Mouse (Mus musculus): ENCODE measurements around the gene Ifna1. TPM values are rescaled to one million over a fixed set of nuclear protein-coding genes. Genes with fewer than 3 reads are reported as not detected.

The Ifna1 gene
- polyA plus RNA-seq, 1 experiment from 2014 or later, result not detected

GRCm38 (mm10) chr4:88880101-88880500 lies 30.2 kb downstream of the Ifna1 start, which contains the start of gene Ifne:
Gene Ifne, minus strand, starts transcription at chr4:88880201.
- DNase-seq (ENCODE audit: low spot score), result no peak
- WGBS, result 82% methylated on average over 8 of the region's 8 CpGs
- Histone ChIP-seq H3K36me3 (no peaks in the 10 kb centered on the region), H3K4me1 (no peaks in the 10 kb centered on the region), H3K27ac (no peak within 1 kb of the TSS), H3K4me3 (no peak within 1 kb of the TSS), H3K9me3 (no peaks in the 10 kb centered on the region), H3K27me3 (ENCODE audit: insufficient read depth, poor library complexity, severe bottlenecking) (no peaks in the 10 kb centered on the region)

- H3K27me3 ChIP-seq (ENCODE audit: insufficient read depth, poor library complexity, severe bottlenecking), result no peaks in the 10 kb centered on the region
- no peak for DNase-seq (ENCODE audit: low spot score)
- no peak overlapping the region for H3K4me3 ChIP-seq
Observed at GRCm38 (mm10) chr4:88888236-88888635, 38.3 kb downstream of the Ifna1 start.

GRCm38 (mm10) chr4:88893201-88893754 lies 43.4 kb downstream of the Ifna1 start:
- H3K36me3 ChIP-seq, result no peaks in the 10 kb centered on the region
- no peaks in the 10 kb centered on the region for H3K9me3 ChIP-seq
- DNase-seq (ENCODE audit: low spot score), result no peak
- no peaks in the 10 kb centered on the region for H3K4me1 ChIP-seq
- H3K27me3 ChIP-seq (ENCODE audit: insufficient read depth, poor library complexity, severe bottlenecking), result no peaks in the 10 kb centered on the region
- no peak overlapping the region for H3K27ac ChIP-seq
- H3K4me3 ChIP-seq, result no peak overlapping the region

More at GRCm38 (mm10) chr4:88888236-88888635, 38.3 kb downstream of the Ifna1 start:
- no peaks in the 10 kb centered on the region for H3K36me3 ChIP-seq
- H3K4me1 ChIP-seq, result no peaks in the 10 kb centered on the region
- H3K27ac ChIP-seq, result no peak overlapping the region
- H3K9me3 ChIP-seq, result no peaks in the 10 kb centered on the region

Other genes with a start within 250 kb of the Ifna1 start
- not detected in 2 replicates for gene Ifna12, start 246.7 kb upstream of the Ifna1 start, polyA plus RNA-seq (2016; fragmentation: Nextera tagmentation; extraction: Ambion mirVana)
- gene C87499, start 215.7 kb upstream of the Ifna1 start, polyA plus RNA-seq (2016; fragmentation: Nextera tagmentation; extraction: Ambion mirVana), result not detected in 2 replicates
- not detected in 2 replicates for gene Ifna13, start 205.6 kb upstream of the Ifna1 start, polyA plus RNA-seq (2016; fragmentation: Nextera tagmentation; extraction: Ambion mirVana)
- gene Ifna16, start 173.2 kb upstream of the Ifna1 start, polyA plus RNA-seq (2016; fragmentation: Nextera tagmentation; extraction: Ambion mirVana), result not detected in 2 replicates
- not detected in 2 replicates for gene Ifna2, start 166.2 kb upstream of the Ifna1 start, polyA plus RNA-seq (2016; fragmentation: Nextera tagmentation; extraction: Ambion mirVana)
- not detected in 2 replicates for gene Ifnab, start 158.7 kb upstream of the Ifna1 start, polyA plus RNA-seq (2016; fragmentation: Nextera tagmentation; extraction: Ambion mirVana)
- 1.1 and 1.2 TPM in 2 replicates for gene Gm26566, start 128.3 kb upstream of the Ifna1 start, polyA plus RNA-seq (2016; fragmentation: Nextera tagmentation; extraction: Ambion mirVana)
- 83.9 and 88.7 TPM in 2 replicates for gene Klhl9, start 127.6 kb upstream of the Ifna1 start, polyA plus RNA-seq (2016; fragmentation: Nextera tagmentation; extraction: Ambion mirVana)
- 0.30 TPM in 1 of 2 replicates, not detected in the other for gene Gm13271, start 95.2 kb upstream of the Ifna1 start, polyA plus RNA-seq (2016; fragmentation: Nextera tagmentation; extraction: Ambion mirVana)
- 0.28 and 0.36 TPM in 2 replicates for gene Gm13283, start 90.0 kb upstream of the Ifna1 start, polyA plus RNA-seq (2016; fragmentation: Nextera tagmentation; extraction: Ambion mirVana)
- gene Gm13290, start 76.3 kb upstream of the Ifna1 start, polyA plus RNA-seq (2016; fragmentation: Nextera tagmentation; extraction: Ambion mirVana), result not detected in 2 replicates
- not detected in 2 replicates for gene Gm13289, start 73.2 kb upstream of the Ifna1 start, polyA plus RNA-seq (2016; fragmentation: Nextera tagmentation; extraction: Ambion mirVana)
- gene Gm13272, start 70.2 kb upstream of the Ifna1 start, polyA plus RNA-seq (2016; fragmentation: Nextera tagmentation; extraction: Ambion mirVana), result not detected in 2 replicates
- gene Ifnz, start 68.0 kb upstream of the Ifna1 start, polyA plus RNA-seq (2016; fragmentation: Nextera tagmentation; extraction: Ambion mirVana), result 0.21 TPM in 1 of 2 replicates, not detected in the other
- not detected in 2 replicates for gene Gm13276, start 64.4 kb upstream of the Ifna1 start, polyA plus RNA-seq (2016; fragmentation: Nextera tagmentation; extraction: Ambion mirVana)
- gene Gm13277, start 61.5 kb upstream of the Ifna1 start, polyA plus RNA-seq (2016; fragmentation: Nextera tagmentation; extraction: Ambion mirVana), result not detected in 2 replicates
- gene Gm13278, start 58.5 kb upstream of the Ifna1 start, polyA plus RNA-seq (2016; fragmentation: Nextera tagmentation; extraction: Ambion mirVana), result not detected in 2 replicates
- gene Gm13275, start 55.6 kb upstream of the Ifna1 start, polyA plus RNA-seq (2016; fragmentation: Nextera tagmentation; extraction: Ambion mirVana), result not detected in 2 replicates
- not detected in 2 replicates for gene Gm13279, start 52.7 kb upstream of the Ifna1 start, polyA plus RNA-seq (2016; fragmentation: Nextera tagmentation; extraction: Ambion mirVana)
- gene Gm13285, start 50.4 kb upstream of the Ifna1 start, polyA plus RNA-seq (2016; fragmentation: Nextera tagmentation; extraction: Ambion mirVana), result 0.34 and 0.79 TPM in 2 replicates
- not detected in 2 replicates for gene Gm13287, start 46.8 kb upstream of the Ifna1 start, polyA plus RNA-seq (2016; fragmentation: Nextera tagmentation; extraction: Ambion mirVana)
- not detected in 2 replicates for gene Gm13288, start 44.6 kb upstream of the Ifna1 start, polyA plus RNA-seq (2016; fragmentation: Nextera tagmentation; extraction: Ambion mirVana)
- gene Ifna7, start 33.9 kb upstream of the Ifna1 start, polyA plus RNA-seq (2016; fragmentation: Nextera tagmentation; extraction: Ambion mirVana), result not detected in 2 replicates
- gene Ifna11, start 30.1 kb upstream of the Ifna1 start, polyA plus RNA-seq (2016; fragmentation: Nextera tagmentation; extraction: Ambion mirVana), result not detected in 2 replicates
- gene Ifna6, start 22.7 kb upstream of the Ifna1 start, polyA plus RNA-seq (2016; fragmentation: Nextera tagmentation; extraction: Ambion mirVana), result not detected in 2 replicates
- gene Ifna5, start 14.6 kb upstream of the Ifna1 start, polyA plus RNA-seq (2016; fragmentation: Nextera tagmentation; extraction: Ambion mirVana), result not detected in 2 replicates
- not detected in 2 replicates for gene Ifna4, start 8.2 kb upstream of the Ifna1 start, polyA plus RNA-seq (2016; fragmentation: Nextera tagmentation; extraction: Ambion mirVana)
- gene Ifne, start 30.1 kb downstream of the Ifna1 start, polyA plus RNA-seq (2016; fragmentation: Nextera tagmentation; extraction: Ambion mirVana), result not detected in 2 replicates